Mouse (Mus musculus) spleen, adult 2 months (tissue): ENCODE measurements around the gene Atp6v0a4. TPM values are rescaled to one million over a fixed set of nuclear protein-coding genes. Genes with fewer than 3 reads are reported as not detected.

Experiments
- DNase-seq, 2 experiments: peaks; one replicate each; pipeline versions ENCODE4 v3.0.0 to v3.0.0-alpha.2; 2012 to 2021; ENCODE audit warnings: low spot score in 2 of 2, low read depth in 1 of 2
- H3K27ac ChIP-seq: fragments of 200-500 bp; 2 replicates; pipeline ENCODE4 v1.5.1; 2012; ENCODE audit warnings: low read length, inconsistent platforms; ENCODE audit not compliant: insufficient read depth
- H3K27me3 ChIP-seq: fragments of 200-500 bp; 2 replicates; pipeline ENCODE4 v1.6.1; 2012; ENCODE audit warnings: mild to moderate bottlenecking, moderate library complexity, low read length, inconsistent platforms; ENCODE audit not compliant: control insufficient read depth, insufficient read depth
- H3K36me3 ChIP-seq: fragments of 200-500 bp; 2 replicates; pipeline ENCODE4 v1.6.1; 2012; ENCODE audit warnings: mild to moderate bottlenecking, low read length, inconsistent platforms; ENCODE audit not compliant: control insufficient read depth, insufficient read depth
- H3K4me1 ChIP-seq: fragments of 200-500 bp; 2 replicates; pipeline ENCODE4 v1.6.1; 2011; ENCODE audit warnings: inconsistent platforms; ENCODE audit not compliant: control insufficient read depth, insufficient read depth, insufficient read length
- H3K4me3 ChIP-seq: fragments of 200-500 bp; 2 replicates; pipeline ENCODE4 v1.5.1; 2011; ENCODE audit warnings: mild to moderate bottlenecking, inconsistent platforms; ENCODE audit not compliant: insufficient read depth, insufficient read length; ENCODE audit errors: extremely low read depth
- CTCF ChIP-seq: fragments of 200-500 bp; IDR thresholded peaks from 2 replicates; pipeline ENCODE4 v1.5.1; 2011; ENCODE audit warnings: mild to moderate bottlenecking, inconsistent platforms; ENCODE audit not compliant: insufficient read depth, insufficient read length, insufficient replicate concordance; ENCODE audit errors: extremely low read depth
- POLR2A ChIP-seq: fragments of 200-500 bp; IDR thresholded peaks from 2 replicates; pipeline ENCODE4 v1.6.1; 2011; ENCODE audit warnings: low read depth, low read length, inconsistent platforms
- WGBS: fragments of 180-500 bp; shearing (Covaris S2); methylation state at CpG from one replicate; pipeline ENCODE4 v1.1.7; 2018; 5-methylcytosine and 5-hydroxymethylcytosine counted together
- polyA plus RNA-seq: library from polyadenylated mRNA; depleted of rRNA; stranded (reverse); fragments of >200 nt; gene quantifications from 2 replicates; pipeline ENCODE4 v1.2.3, GENCODE M21; 2012; rRNA removed

Atp6v0a4 gene
- polyA plus RNA-seq: 0.12 and 0.41 TPM in 2 replicates

DNA sequence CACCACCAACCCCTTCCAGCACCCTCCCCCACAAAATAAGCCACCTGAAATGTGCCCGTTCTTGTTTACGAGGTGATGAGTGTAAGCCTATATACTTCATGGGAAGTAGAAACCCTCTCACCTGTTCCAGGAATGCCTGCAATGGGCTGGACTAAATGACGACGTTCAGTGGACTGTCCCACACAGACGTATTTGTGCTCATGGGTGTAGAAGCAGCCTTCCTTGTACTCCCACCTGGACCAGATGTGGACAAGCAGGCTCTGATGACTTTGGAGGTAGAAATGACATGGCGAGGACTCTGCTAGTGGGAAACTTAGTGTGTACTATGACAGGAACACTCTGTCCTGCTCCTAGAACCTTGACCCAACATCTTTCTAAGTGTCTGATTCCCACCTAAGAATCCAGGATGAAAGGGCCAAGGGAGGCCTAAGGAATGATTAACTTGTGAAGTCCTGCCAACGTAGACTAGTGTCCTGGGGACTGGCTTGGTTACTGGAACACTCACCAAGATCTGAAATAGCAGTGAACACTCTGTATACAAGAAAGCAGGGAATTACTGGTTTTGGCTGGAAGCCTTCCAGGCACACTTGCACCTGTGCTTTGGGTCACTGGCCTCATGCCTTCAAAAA is at the start of gene Atp6v0a4:
Gene Atp6v0a4 (minus strand): TSS at position 380 of the 629 bp plus-strand sequence.
- Histone ChIP-seq H3K4me3 (no peak within 1 kb of the TSS), H3K27ac (no peak within 1 kb of the TSS), H3K36me3 (no peaks in the 10 kb centered on the region), H3K4me1 (no peaks in the 10 kb centered on the region), H3K27me3 (no peaks in the 10 kb centered on the region)
- no peak for DNase-seq
- 89% methylated on average over 7 of the region's 7 CpGs for WGBS
- TF ChIP-seq CTCF (no peak), POLR2A (no peak)

DNA sequence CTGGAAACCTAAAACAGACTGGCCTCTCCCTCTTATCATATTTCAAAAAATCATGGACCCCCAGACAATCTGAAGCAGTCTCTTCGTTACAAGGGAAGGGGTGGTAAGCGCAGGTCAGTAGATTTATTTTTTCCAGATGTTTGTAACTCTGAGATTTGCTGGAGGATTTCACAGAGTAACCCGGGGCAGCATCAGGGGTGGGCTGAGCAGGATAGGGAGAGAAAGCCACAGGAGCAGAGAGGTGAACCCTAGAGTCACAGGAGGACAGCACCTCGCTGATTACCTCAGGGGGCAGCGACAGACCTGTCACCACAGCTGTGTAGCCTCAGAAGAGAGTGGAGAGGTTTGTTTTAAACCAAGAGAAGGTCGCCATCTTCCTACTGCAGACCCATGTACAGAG is 41.0 kb upstream of the Atp6v0a4 start:
- no peak for DNase-seq
- no peak overlapping the region for H3K27ac ChIP-seq
- no peaks in the 10 kb centered on the region for H3K4me1 ChIP-seq
- H3K27me3 ChIP-seq: no peaks in the 10 kb centered on the region
- H3K4me3 ChIP-seq: no peak overlapping the region
- 89% methylated on average over 6 of the region's 6 CpGs for whole genome bisulfite sequencing
- no peak for TF ChIP-seq POLR2A
- no peak for TF ChIP-seq CTCF
- no peaks in the 10 kb centered on the region for H3K36me3 ChIP-seq

DNA sequence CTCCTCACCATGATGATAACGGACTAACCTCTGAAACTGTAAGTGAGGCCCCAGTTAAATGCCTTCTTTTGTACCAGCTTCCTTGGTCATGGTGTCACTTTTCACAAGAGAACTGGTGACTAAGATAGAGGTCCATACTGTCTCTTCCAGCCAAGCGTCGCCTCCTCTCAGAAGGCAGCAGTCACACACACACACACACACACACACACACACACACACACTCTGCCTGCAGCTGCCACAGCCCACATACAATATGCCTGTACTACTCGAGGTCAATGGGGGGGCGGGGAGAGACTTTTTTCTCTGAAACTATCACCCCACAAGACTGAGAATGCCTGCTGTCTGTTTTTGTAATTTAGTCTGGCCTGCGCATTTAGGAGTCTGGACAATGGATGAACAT is 40.3 kb upstream of the Atp6v0a4 start:
- Histone ChIP-seq H3K27ac (no peak overlapping the region), H3K36me3 (no peaks in the 10 kb centered on the region), H3K4me3 (no peak overlapping the region), H3K4me1 (no peaks in the 10 kb centered on the region), H3K27me3 (no peaks in the 10 kb centered on the region)
- DNase-seq: no peak
- WGBS: 86% methylated on average over 6 of the region's 6 CpGs
- TF ChIP-seq CTCF (no peak), POLR2A (no peak)

DNA sequence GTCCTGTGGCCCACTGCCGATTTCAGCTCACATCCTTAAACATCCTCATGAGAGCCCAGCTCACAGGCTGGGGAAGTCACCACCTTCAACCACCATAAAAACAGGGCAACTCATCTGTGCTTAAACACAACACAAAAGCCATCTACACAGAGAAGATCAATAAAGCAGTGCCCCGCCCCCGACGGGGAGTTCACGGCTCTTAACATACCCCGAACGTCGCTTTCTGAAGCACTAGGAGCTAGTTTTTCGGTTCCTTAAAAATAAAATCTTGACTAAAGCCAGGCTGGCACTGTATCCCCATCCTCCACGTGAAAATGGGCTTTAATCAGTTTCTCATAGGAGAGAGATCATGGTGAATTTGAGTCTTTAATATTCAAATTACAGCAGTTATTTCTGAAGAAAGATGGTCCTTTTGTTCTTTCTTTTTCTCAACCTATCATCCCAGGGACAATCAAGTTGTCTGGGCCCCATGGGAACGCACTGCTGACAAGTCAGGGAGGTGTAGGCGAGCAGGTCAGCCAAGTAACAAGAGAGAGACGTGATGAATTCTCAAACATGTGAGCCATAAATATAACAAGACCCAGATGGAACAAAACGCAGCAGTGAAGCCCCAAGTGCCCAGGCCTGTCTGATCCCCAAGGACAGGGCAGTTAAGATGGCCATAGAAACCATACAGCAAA is 38.6 kb upstream of the Atp6v0a4 start:
- Histone ChIP-seq H3K4me3 (no peak overlapping the region), H3K27ac (no peak overlapping the region), H3K27me3 (no peaks in the 10 kb centered on the region), H3K36me3 (no peaks in the 10 kb centered on the region), H3K4me1 (no peaks in the 10 kb centered on the region)
- WGBS: 88% methylated on average over 14 of the region's 14 CpGs
- no peak for DNase-seq
- TF ChIP-seq POLR2A (no peak), CTCF (no peak)

DNA sequence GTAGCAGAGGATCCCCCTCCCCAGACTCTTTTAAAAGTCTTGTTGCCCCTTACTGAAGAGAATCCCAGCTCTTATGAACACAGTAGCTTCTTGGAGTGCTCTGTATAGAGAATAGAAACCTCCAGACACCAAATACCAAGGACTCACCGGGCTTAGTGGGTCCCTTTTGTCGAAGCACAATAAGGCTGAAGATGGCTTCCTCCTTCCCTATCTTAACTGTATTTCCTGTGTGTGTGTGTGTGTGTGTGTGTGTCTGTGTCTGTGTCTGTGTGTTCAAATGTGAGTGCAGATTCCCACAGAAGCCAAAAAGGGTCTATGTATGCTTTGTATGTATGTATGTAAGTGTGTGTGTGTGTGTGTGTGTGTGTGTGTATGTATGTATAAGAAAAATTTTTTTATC is 36.2 kb upstream of the Atp6v0a4 start:
- DNase-seq: no peak
- no peak for TF ChIP-seq CTCF
- no peak for TF ChIP-seq POLR2A
- Histone ChIP-seq H3K27me3 (no peaks in the 10 kb centered on the region), H3K27ac (no peak overlapping the region), H3K4me3 (no peak overlapping the region), H3K4me1 (no peaks in the 10 kb centered on the region), H3K36me3 (no peaks in the 10 kb centered on the region)
- WGBS: 68% methylated on average over 2 of the region's 2 CpGs

DNA sequence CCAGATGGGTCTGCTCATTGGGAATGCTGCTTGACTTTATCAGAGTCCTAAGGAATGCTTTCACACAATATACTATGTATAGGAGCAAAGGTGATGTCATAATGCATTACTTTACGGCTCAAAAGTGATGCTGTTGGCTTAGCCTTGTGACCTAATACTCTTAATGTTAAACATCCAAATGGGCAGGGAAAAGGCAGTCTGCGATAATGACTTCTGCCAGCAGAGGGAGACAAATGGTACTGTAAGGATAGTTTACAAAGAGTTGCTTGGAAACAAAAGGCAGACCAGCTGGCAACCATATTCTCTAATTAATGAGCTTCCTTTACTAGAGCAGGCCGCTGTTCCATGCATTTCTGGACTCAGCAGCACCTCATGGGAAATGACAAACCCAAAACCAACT is 35.7 kb upstream of the Atp6v0a4 start:
- Histone ChIP-seq H3K27me3 (no peaks in the 10 kb centered on the region), H3K4me1 (no peaks in the 10 kb centered on the region), H3K27ac (no peak overlapping the region), H3K36me3 (no peaks in the 10 kb centered on the region), H3K4me3 (no peak overlapping the region)
- WGBS: 20% methylated on average over 3 of the region's 3 CpGs
- TF ChIP-seq CTCF: peak; percentile 33; the same call in 1 of the 2 replicates
- TF ChIP-seq POLR2A: no peak
- peak; percentile 35 to 69 for DNase-seq

DNA sequence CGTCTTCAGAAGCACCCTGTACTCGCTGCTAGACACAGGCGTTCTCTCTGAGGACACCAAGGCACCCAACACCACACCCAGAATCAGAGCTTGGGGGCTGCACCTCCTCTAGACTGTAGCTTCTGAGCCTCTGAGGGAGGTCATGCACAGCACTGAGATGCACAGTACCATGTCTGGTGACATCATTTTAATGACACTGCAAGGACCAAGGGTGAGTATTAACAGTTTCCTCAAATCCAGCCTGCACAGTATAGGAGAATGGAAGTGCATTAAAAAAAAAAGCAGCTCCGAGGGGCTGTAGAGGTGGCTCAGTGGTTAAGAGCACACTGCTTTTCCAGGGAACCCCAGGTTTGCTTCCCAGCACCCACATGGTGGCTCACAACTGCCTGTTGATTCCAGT is 35.2 kb upstream of the Atp6v0a4 start:
- Histone ChIP-seq H3K4me3 (no peak overlapping the region), H3K27ac (no peak overlapping the region), H3K4me1 (no peaks in the 10 kb centered on the region), H3K36me3 (no peaks in the 10 kb centered on the region), H3K27me3 (no peaks in the 10 kb centered on the region)
- WGBS: 95% methylated on average over 4 of the region's 4 CpGs
- no peak for TF ChIP-seq POLR2A
- TF ChIP-seq CTCF: no peak
- no peak for DNase-seq
